Mouse (Mus musculus) frontal cortex, postnatal 25 days (tissue): ENCODE results near the gene Gm2001.
"Not testable (repeated sequence)": the region's sequence is repeated elsewhere in the genome, so short reads cannot be mapped to it uniquely, and the experiment has no call there.

Experiments
- DNase-seq, 2 experiments: peaks; one replicate each; pipeline ENCODE4 v3.0.0; 2022; ENCODE audit warnings: low spot score in 2 of 2

The Gm2001 gene

GRCm38 (mm10) chr12:87842239-87842638 lies at the start of gene Gm2001:
Gene Gm2001 (minus strand): TSS chr12:87842339.
- DNase-seq = not testable (repeated sequence)

GRCm38 (mm10) chr12:87873772-87874171 lies 31.6 kb upstream of the Gm2001 start, which contains the start of gene Gm2016:
Gene Gm2016 (plus strand): TSS chr12:87874072.
- not testable (repeated sequence) for DNase-seq

- not testable (repeated sequence) for DNase-seq
Measured at GRCm38 (mm10) chr12:87864048-87864447, 21.9 kb upstream of the Gm2001 start.

GRCm38 (mm10) chr12:87863638-87864037 lies 21.5 kb upstream of the Gm2001 start:
- not testable (repeated sequence) for DNase-seq

- not testable (repeated sequence) for DNase-seq
Measured at GRCm38 (mm10) chr12:87861740-87862692, 19.9 kb upstream of the Gm2001 start.

GRCm38 (mm10) chr12:87856067-87856466 lies 13.9 kb upstream of the Gm2001 start:
- DNase-seq = not testable (repeated sequence)

GRCm38 (mm10) chr12:87850657-87851056 lies 8.5 kb upstream of the Gm2001 start:
- DNase-seq = not testable (repeated sequence)

GRCm38 (mm10) chr12:87816277-87816676 lies 25.9 kb downstream of the Gm2001 start, which contains the start of gene BB287469:
Gene BB287469 (plus strand): TSS chr12:87816577.
- DNase-seq = not testable (repeated sequence)

GRCm38 (mm10) chr12:87797971-87798370 lies 44.2 kb downstream of the Gm2001 start:
- DNase-seq = not testable (repeated sequence)

- DNase-seq = not testable (repeated sequence)
Measured at GRCm38 (mm10) chr12:87795212-87795611, 46.9 kb downstream of the Gm2001 start, which contains the start of gene Gm21936. Gene Gm21936 (plus strand): TSS chr12:87795512.
